Mouse (Mus musculus): Measurements from ENCODE around the gene Sp100. TPM values are rescaled to one million over a fixed set of nuclear protein-coding genes. Genes with fewer than 3 reads are reported as not detected.
A peak's percentile ranks its signal among the peaks of the same experiment; 100 is the strongest.

The Sp100 gene
- polyA plus RNA-seq, 1 experiment from 2014 or later: 0.58 TPM

- H3K9me3 ChIP-seq: no peaks in the 10 kb centered on the region
- no peaks in the 10 kb centered on the region for H3K4me1 ChIP-seq (replicated peaks)
- WGBS: 91% methylated on average over 2 of the region's 2 CpGs
- H3K36me3 ChIP-seq: no peaks in the 10 kb centered on the region
- no peak for DNase-seq (ENCODE audit: low spot score)
- no peak overlapping the region for H3K27ac ChIP-seq
- no peak overlapping the region for H3K4me3 ChIP-seq
- no peaks in the 10 kb centered on the region for H3K27me3 ChIP-seq (ENCODE audit: insufficient read depth, poor library complexity, severe bottlenecking)
Measured at GRCm38 (mm10) chr1:85706754-85707153, 57.0 kb downstream of the Sp100 start.

DNA sequence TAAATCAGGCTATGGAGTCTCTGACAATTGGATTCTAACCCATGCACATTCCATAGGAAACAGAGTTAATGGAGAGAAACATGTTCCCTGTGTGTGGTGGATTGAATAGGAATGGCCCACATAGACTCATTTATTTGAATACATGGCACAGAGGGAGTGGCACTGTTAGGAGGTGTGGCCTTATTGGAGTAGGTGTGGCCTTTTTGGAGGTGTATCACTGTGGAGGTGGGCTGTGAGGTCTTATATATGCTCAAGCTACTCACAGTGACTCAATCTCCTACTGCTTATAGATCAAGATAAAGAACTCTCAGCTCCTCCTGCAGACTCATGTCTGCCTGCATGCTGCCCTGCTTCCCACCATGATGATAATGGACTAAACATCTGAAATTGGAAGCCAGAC is 64.7 kb downstream of the Sp100 start:
- no peaks in the 10 kb centered on the region for H3K27me3 ChIP-seq (ENCODE audit: insufficient read depth, poor library complexity, severe bottlenecking)
- H3K4me1 ChIP-seq (replicated peaks): peaks cover 6% of the 10 kb centered on the region
- no peak overlapping the region for H3K4me3 ChIP-seq
- H3K9me3 ChIP-seq: no peaks in the 10 kb centered on the region
- no peak for DNase-seq (ENCODE audit: low spot score)
- no peak overlapping the region for H3K27ac ChIP-seq
- no peaks in the 10 kb centered on the region for H3K36me3 ChIP-seq

- no peaks in the 10 kb centered on the region for H3K27me3 ChIP-seq (ENCODE audit: insufficient read depth, poor library complexity, severe bottlenecking)
- H3K4me1 ChIP-seq (replicated peaks): peaks cover 13% of the 10 kb centered on the region
- WGBS: 61% methylated on average over 7 of the region's 7 CpGs
- H3K36me3 ChIP-seq: no peaks in the 10 kb centered on the region
- H3K27ac ChIP-seq: no peak overlapping the region
- no peak for DNase-seq (ENCODE audit: low spot score)
- no peak overlapping the region for H3K4me3 ChIP-seq
- no peaks in the 10 kb centered on the region for H3K9me3 ChIP-seq
Measured at GRCm38 (mm10) chr1:85716447-85717027, 66.7 kb downstream of the Sp100 start.

DNA sequence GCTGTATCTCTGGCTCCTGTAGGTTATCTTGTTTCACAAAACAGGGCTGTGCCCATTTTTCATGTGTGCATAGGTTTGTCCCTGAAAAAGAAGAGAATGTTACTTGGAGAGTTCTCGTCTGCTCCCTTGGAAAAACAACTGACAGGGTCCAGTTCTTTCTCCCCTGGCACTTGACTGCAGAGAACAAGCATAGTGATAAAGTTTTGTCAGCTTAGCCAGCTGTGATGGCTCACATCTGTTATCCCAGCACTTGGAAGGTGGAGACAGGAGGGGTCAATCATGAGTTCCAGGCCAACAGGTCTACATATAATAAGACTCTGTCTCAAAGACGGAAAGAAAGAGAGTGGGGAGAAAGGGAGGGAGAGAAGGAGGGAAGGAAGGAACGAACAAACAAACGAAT is 69.3 kb downstream of the Sp100 start:
- Histone ChIP-seq H3K4me3 (no peak overlapping the region), H3K9me3 (no peaks in the 10 kb centered on the region), H3K4me1 (replicated peaks) (peaks cover 20% of the 10 kb centered on the region), H3K27me3 (ENCODE audit: insufficient read depth, poor library complexity, severe bottlenecking) (no peaks in the 10 kb centered on the region), H3K36me3 (no peaks in the 10 kb centered on the region), H3K27ac (no peak overlapping the region)
- DNase-seq (ENCODE audit: low spot score): no peak
- WGBS: 83% methylated on average over 4 of the region's 4 CpGs

DNA sequence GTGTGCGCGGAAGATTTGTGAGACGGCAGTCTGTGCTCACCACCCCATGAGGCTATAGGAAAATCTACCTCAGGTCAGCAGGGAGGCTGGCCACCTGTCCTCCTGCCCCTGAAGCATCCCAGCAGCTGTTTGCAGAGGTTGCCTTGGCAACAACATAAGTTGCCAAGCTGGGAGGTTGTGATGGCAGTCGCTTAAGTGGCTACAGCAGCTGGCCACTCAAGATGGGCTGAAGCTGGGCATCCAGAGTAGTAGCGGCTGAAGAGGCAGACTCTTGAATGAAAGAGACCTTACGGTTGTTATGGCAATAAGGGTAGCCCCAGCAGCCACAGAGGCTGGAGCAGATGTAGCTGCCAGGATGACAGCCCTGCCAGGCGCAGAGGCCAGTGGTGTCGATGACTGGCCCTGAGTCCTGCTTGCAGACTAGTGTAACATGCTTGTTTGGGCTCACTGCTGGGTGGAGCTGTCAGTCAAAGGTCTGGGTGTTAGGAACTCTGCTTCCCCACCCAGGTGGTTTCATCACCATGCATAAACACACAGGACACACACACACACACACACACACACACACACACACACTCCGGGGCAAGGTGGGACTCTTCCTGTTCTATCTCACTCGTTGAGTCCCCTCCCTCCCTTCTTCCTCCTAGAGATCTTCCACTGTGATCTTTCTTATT is 70.6 kb downstream of the Sp100 start:
- Histone ChIP-seq H3K36me3 (no peaks in the 10 kb centered on the region), H3K4me3 (no peak overlapping the region), H3K4me1 (replicated peaks) (peaks cover 20% of the 10 kb centered on the region), H3K9me3 (no peaks in the 10 kb centered on the region), H3K27ac (0 out of 2 replicates have a peak overlapping the region, but pooled peaks have one; percentile 12), H3K27me3 (ENCODE audit: insufficient read depth, poor library complexity, severe bottlenecking) (no peaks in the 10 kb centered on the region)
- peak; percentile 29 for DNase-seq (ENCODE audit: low spot score)
- WGBS: 69% methylated on average over 10 of the region's 10 CpGs

DNA sequence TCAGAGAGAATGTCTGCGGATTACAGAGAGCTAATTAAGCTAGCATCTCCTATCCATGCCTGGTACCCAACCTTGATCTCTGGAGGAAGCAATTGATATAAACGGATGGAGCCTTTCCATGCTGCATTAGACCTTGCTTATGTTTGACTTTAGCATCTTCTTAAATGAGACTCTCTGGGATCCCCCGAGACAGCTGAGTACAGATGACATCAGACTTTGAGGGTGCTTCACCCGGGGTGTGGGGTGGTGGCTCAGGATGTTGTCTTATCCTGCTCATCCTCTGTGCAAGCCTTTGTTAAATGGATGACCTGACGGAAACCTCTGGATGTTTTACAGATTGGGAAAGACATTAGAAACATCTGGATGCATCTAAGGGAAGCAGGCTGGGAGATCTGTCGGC is 80.7 kb downstream of the Sp100 start:
- no peaks in the 10 kb centered on the region for H3K36me3 ChIP-seq
- H3K4me1 ChIP-seq (replicated peaks): no peaks in the 10 kb centered on the region
- H3K27ac ChIP-seq: no peak overlapping the region
- H3K4me3 ChIP-seq: no peak overlapping the region
- 0 out of 2 replicates have a peak, but pooled peaks cover 2% of the 10 kb centered on the region for H3K9me3 ChIP-seq
- WGBS: 85% methylated on average over 6 of the region's 6 CpGs
- no peak for DNase-seq (ENCODE audit: low spot score)
- H3K27me3 ChIP-seq (ENCODE audit: insufficient read depth, poor library complexity, severe bottlenecking): no peaks in the 10 kb centered on the region

DNA sequence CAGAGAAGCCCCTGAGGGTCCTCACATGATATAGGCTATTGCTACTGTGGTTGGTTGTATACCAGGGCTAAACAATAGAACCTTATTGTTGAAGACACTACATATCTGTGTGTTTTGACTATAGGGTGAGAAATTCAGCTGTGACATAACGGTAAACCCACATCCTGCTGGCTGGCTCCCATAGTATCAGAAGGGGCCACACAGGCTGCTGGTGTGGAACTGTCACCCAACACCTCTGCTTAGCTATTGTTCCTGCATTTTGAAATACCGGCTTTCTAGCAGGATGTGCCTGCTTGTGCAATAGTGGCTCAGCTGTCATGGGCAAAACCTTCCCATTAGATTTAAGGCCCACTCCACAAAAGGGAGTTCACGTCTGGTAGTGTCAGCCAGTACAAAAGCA is 82.8 kb downstream of the Sp100 start:
- H3K9me3 ChIP-seq: 0 out of 2 replicates have a peak, but pooled peaks cover 2% of the 10 kb centered on the region
- H3K27ac ChIP-seq: no peak overlapping the region
- peaks cover 9% of the 10 kb centered on the region for H3K4me1 ChIP-seq (replicated peaks)
- 80% methylated on average over 3 of the region's 3 CpGs for WGBS
- DNase-seq (ENCODE audit: low spot score): no peak
- no peaks in the 10 kb centered on the region for H3K27me3 ChIP-seq (ENCODE audit: insufficient read depth, poor library complexity, severe bottlenecking)
- no peaks in the 10 kb centered on the region for H3K36me3 ChIP-seq
- H3K4me3 ChIP-seq: no peak overlapping the region

DNA sequence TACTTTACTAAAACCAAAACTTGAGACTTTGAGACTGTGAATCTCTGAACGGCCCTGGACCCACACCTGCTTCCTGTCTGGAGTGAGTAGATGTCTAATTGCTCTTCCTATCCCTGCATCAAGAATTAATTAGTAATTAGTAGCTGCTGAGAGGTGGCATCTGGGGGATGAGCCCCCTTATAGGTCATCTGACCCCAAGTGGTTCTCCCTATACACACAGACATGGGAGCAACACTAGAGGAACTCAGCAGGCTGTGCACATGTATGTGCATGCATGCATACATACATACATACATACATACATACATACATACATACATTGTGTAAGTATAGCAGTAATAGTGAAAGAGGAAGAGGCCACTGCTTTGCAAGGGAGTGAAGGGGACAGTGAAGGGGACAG is 84.7 kb downstream of the Sp100 start:
- WGBS: 87% methylated on average over 1 of the region's 1 CpGs
- Histone ChIP-seq H3K4me3 (no peak overlapping the region), H3K27me3 (ENCODE audit: insufficient read depth, poor library complexity, severe bottlenecking) (no peaks in the 10 kb centered on the region), H3K36me3 (no peaks in the 10 kb centered on the region), H3K27ac (no peak overlapping the region), H3K4me1 (replicated peaks) (peaks cover 9% of the 10 kb centered on the region), H3K9me3 (peaks cover 9% of the 10 kb centered on the region; the same call in 1 of the 2 replicates)
- DNase-seq (ENCODE audit: low spot score): no peak

- Histone ChIP-seq H3K27me3 (ENCODE audit: insufficient read depth, poor library complexity, severe bottlenecking) (no peaks in the 10 kb centered on the region), H3K4me3 (0 out of 2 replicates have a peak overlapping the region, but pooled peaks have one; percentile 42), H3K4me1 (replicated peaks) (peaks cover 9% of the 10 kb centered on the region), H3K36me3 (no peaks in the 10 kb centered on the region), H3K9me3 (peaks cover 9% of the 10 kb centered on the region; the same call in 1 of the 2 replicates), H3K27ac (peak overlapping the region; percentile 85)
- 71% methylated on average over 13 of the region's 13 CpGs for WGBS
- no peak for DNase-seq (ENCODE audit: low spot score)
Measured at GRCm38 (mm10) chr1:85735463-85736123, 85.8 kb downstream of the Sp100 start.

GRCm38 (mm10) chr1:85736355-85737184 is 86.8 kb downstream of the Sp100 start:
- Histone ChIP-seq H3K36me3 (no peaks in the 10 kb centered on the region), H3K4me3 (peak overlapping the region; percentile 42)

GRCm38 (mm10) chr1:85739000-85739399 is 89.2 kb downstream of the Sp100 start:
- Histone ChIP-seq H3K36me3 (no peaks in the 10 kb centered on the region), H3K9me3 (peaks cover 7% of the 10 kb centered on the region; the same call in 1 of the 2 replicates), H3K4me3 (no peak overlapping the region), H3K4me1 (replicated peaks) (peaks cover 36% of the 10 kb centered on the region), H3K27me3 (ENCODE audit: insufficient read depth, poor library complexity, severe bottlenecking) (no peaks in the 10 kb centered on the region), H3K27ac (no peak overlapping the region)
- no peak for DNase-seq (ENCODE audit: low spot score)
- 95% methylated on average over 4 of the region's 4 CpGs for WGBS

More at GRCm38 (mm10) chr1:85736355-85737184, 86.8 kb downstream of the Sp100 start:
- peaks cover 17% of the 10 kb centered on the region for H3K4me1 ChIP-seq (replicated peaks)
- peak overlapping the region; percentile 85 for H3K27ac ChIP-seq
- no peaks in the 10 kb centered on the region for H3K27me3 ChIP-seq (ENCODE audit: insufficient read depth, poor library complexity, severe bottlenecking)
- DNase-seq (ENCODE audit: low spot score): peak; percentile 65
- H3K9me3 ChIP-seq: peaks cover 9% of the 10 kb centered on the region; the same call in 1 of the 2 replicates
- 40% methylated on average over 18 of the region's 18 CpGs for WGBS

GRCm38 (mm10) chr1:85739819-85740218 is 90.0 kb downstream of the Sp100 start:
- no peak for DNase-seq (ENCODE audit: low spot score)
- Histone ChIP-seq H3K27ac (no peak overlapping the region), H3K4me1 (replicated peaks) (peaks cover 36% of the 10 kb centered on the region), H3K36me3 (no peaks in the 10 kb centered on the region), H3K4me3 (no peak overlapping the region), H3K27me3 (ENCODE audit: insufficient read depth, poor library complexity, severe bottlenecking) (no peaks in the 10 kb centered on the region), H3K9me3 (peaks cover 7% of the 10 kb centered on the region; the same call in 1 of the 2 replicates)

All from hindbrain, embryonic 10.5 days (tissue).